Mouse (Mus musculus) heart, adult 2 months (tissue): ENCODE measurements around the gene Alpk1. TPM values are rescaled to one million over a fixed set of nuclear protein-coding genes. Genes with fewer than 3 reads are reported as not detected.
A peak's percentile ranks its signal among the peaks of the same experiment; 100 is the strongest.

Experiments used
- DNase-seq, 2 experiments: peaks; one replicate each; pipeline ENCODE4 v3.0.0; 2021
- H3K27ac ChIP-seq: fragments of 200-600 bp; 2 replicates; pipeline ENCODE4 v1.8.1; 2022
- H3K27me3 ChIP-seq: fragments of 200-500 bp; 2 replicates; pipeline ENCODE4 v1.6.1; 2012; ENCODE audit warnings: mild to moderate bottlenecking, low read length, inconsistent platforms, mixed read lengths; ENCODE audit not compliant: control insufficient read depth, insufficient read depth
- H3K36me3 ChIP-seq: fragments of 200-500 bp; 2 replicates; pipeline ENCODE4 v1.6.1; 2012; ENCODE audit warnings: low read length, inconsistent platforms; ENCODE audit not compliant: control insufficient read depth, insufficient read depth
- H3K4me1 ChIP-seq: fragments of 200-500 bp; 2 replicates; pipeline ENCODE4 v1.6.1; 2011; ENCODE audit warnings: low read length; ENCODE audit not compliant: control insufficient read depth, insufficient read depth
- H3K4me3 ChIP-seq: fragments of 200-600 bp; 2 replicates; pipeline ENCODE4 v1.8.1; 2022
- H3K79me2 ChIP-seq: fragments of 200-500 bp; replicated peaks from 2 replicates; pipeline ENCODE4 v1.6.1; 2012; ENCODE audit warnings: mild to moderate bottlenecking, inconsistent platforms, low read length, moderate library complexity, mixed read lengths; ENCODE audit not compliant: control insufficient read depth, insufficient read depth
- H3K9ac ChIP-seq: fragments of 200-500 bp; 2 replicates; pipeline ENCODE4 v1.6.1; 2012; ENCODE audit warnings: low read depth, mild to moderate bottlenecking, control low read depth, inconsistent platforms, low read length, mixed read lengths
- CTCF ChIP-seq: fragments of 200-600 bp; IDR thresholded peaks from 2 replicates; pipeline ENCODE4 v1.8.1; 2022; ENCODE audit warnings: antibody characterized with exemption, mild to moderate bottlenecking, moderate library complexity
- EP300 ChIP-seq: fragments of 200-500 bp; IDR thresholded peaks from 2 replicates; pipeline ENCODE4 v1.6.1; 2011; ENCODE audit warnings: low read depth, low read length, control low read depth; ENCODE audit not compliant: insufficient read depth
- POLR2A ChIP-seq: fragments of 200-500 bp; IDR thresholded peaks from 2 replicates; pipeline ENCODE4 v1.6.1; 2011; ENCODE audit warnings: mild to moderate bottlenecking, low read depth, low read length, control low read depth; ENCODE audit not compliant: insufficient read depth
- WGBS: fragments of 180-500 bp; shearing (Covaris S2); methylation state at CpG from one replicate; pipeline ENCODE4 v1.1.7; 2018; 5-methylcytosine and 5-hydroxymethylcytosine counted together
- intact Hi-C: fragments of 180-260 bp; cut with DNase I; formaldehyde crosslinking; loops from one replicate; pipeline ENCODE4 v1.15.1; 2025
- polyA plus RNA-seq: library from polyadenylated mRNA; depleted of rRNA; stranded (reverse); fragments of >200 nt; gene quantifications from 2 replicates; pipeline ENCODE4 v1.2.3, GENCODE M21; 2012
- total RNA-seq, 2 experiments: library from RNA; stranded (reverse); gene quantifications; 2 replicates each; pipeline ENCODE4 v1.2.3; 2021

Gene Alpk1
- total and polyA plus RNA-seq, 3 experiments = 1.4 to 3.0 (median 2.4) TPM

- no peaks in the 10 kb centered on the region for H3K4me1 ChIP-seq
- DNase-seq = no peak
- TF ChIP-seq EP300 = no peak
- no peak for TF ChIP-seq POLR2A
- no peak for TF ChIP-seq CTCF
- H3K27ac ChIP-seq = no peak overlapping the region
- 17% methylated on average over 5 of the region's 5 CpGs for WGBS
- intact Hi-C loops = no loop called here
- no peak overlapping the region for H3K4me3 ChIP-seq
- H3K27me3 ChIP-seq = peaks cover 11% of the 10 kb centered on the region
- no peak overlapping the region for H3K9ac ChIP-seq
- no peaks in the 10 kb centered on the region for H3K36me3 ChIP-seq
- H3K79me2 ChIP-seq = no peaks in the 10 kb centered on the region
These were observed 138.1 kb downstream of the Alpk1 start for GRCm38 (mm10) chr3:127642211-127642610.

GRCm38 (mm10) chr3:127640762-127641700, 139.3 kb downstream of the Alpk1 start:
- Histone ChIP-seq H3K36me3 (no peaks in the 10 kb centered on the region), H3K4me3 (no peak overlapping the region), H3K27ac (no peak overlapping the region), H3K79me2 (no peaks in the 10 kb centered on the region), H3K4me1 (no peaks in the 10 kb centered on the region), H3K27me3 (peaks cover 11% of the 10 kb centered on the region), H3K9ac (no peak overlapping the region)
- 5% methylated on average over 37 of the region's 37 CpGs for WGBS
- intact Hi-C loops = no loop called here
- TF ChIP-seq EP300 (no peak), CTCF (no peak), POLR2A (no peak)
- DNase-seq = no peak

GRCm38 (mm10) chr3:127639875-127640761, 140.2 kb downstream of the Alpk1 start:
- Histone ChIP-seq H3K4me1 (no peaks in the 10 kb centered on the region), H3K9ac (no peak overlapping the region), H3K36me3 (no peaks in the 10 kb centered on the region), H3K79me2 (no peaks in the 10 kb centered on the region), H3K4me3 (no peak overlapping the region), H3K27me3 (peaks cover 10% of the 10 kb centered on the region), H3K27ac (no peak overlapping the region)
- DNase-seq = peak; percentile 7 to 31
- intact Hi-C loops = loop anchor here (10.0 kb wide), 1 partner anchor 1575 kb away; no protein-coding TSS in a partner anchor
- 5% methylated on average over 36 of the region's 36 CpGs for WGBS
- peak; percentile 45 for TF ChIP-seq CTCF
- TF ChIP-seq POLR2A = no peak
- no peak for TF ChIP-seq EP300

GRCm38 (mm10) chr3:127634984-127635349, 145.4 kb downstream of the Alpk1 start:
- H3K27ac ChIP-seq = no peak overlapping the region
- no peak for DNase-seq
- 14% methylated on average over 3 of the region's 3 CpGs for WGBS
- no peaks in the 10 kb centered on the region for H3K79me2 ChIP-seq
- H3K9ac ChIP-seq = no peak overlapping the region
- no peaks in the 10 kb centered on the region for H3K36me3 ChIP-seq
- TF ChIP-seq CTCF (no peak), POLR2A (no peak), EP300 (no peak)
- H3K4me1 ChIP-seq = no peaks in the 10 kb centered on the region; the same call in 1 of the 2 replicates
- peaks cover 34% of the 10 kb centered on the region for H3K27me3 ChIP-seq
- no peak overlapping the region for H3K4me3 ChIP-seq
- intact Hi-C loops = loop anchor here (10.0 kb wide), 1 partner anchor 1580 kb away; no protein-coding TSS in a partner anchor

- no peaks in the 10 kb centered on the region; the same call in 1 of the 2 replicates for H3K4me1 ChIP-seq
- no peak overlapping the region for H3K9ac ChIP-seq
- TF ChIP-seq CTCF (no peak; the same call in 1 of the 2 replicates), POLR2A (no peak), EP300 (no peak)
- H3K4me3 ChIP-seq = peak overlapping the region; percentile 52
- WGBS = 2% methylated on average over 58 of the region's 58 CpGs
- DNase-seq = peak; percentile 75 to 83
- no peak overlapping the region for H3K27ac ChIP-seq
- H3K27me3 ChIP-seq = peaks cover 30% of the 10 kb centered on the region
- no peaks in the 10 kb centered on the region for H3K79me2 ChIP-seq
- intact Hi-C loops = loop anchor here (10.0 kb wide), 1 partner anchor 1580 kb away; no protein-coding TSS in a partner anchor
- H3K36me3 ChIP-seq = no peaks in the 10 kb centered on the region
These were observed 146.0 kb downstream of the Alpk1 start for GRCm38 (mm10) chr3:127634101-127634983.
